Mouse (Mus musculus) cerebellum, adult 9-10 months (tissue): ENCODE results near the gene Slamf8.
A peak's percentile ranks its signal among the peaks of the same experiment; 100 is the strongest.

Source experiments
- DNase-seq: peaks from one replicate; pipeline ENCODE4 v3.0.0; 2022

Gene Slamf8

GRCm38 (mm10) chr1:172590385-172590784 lies at the start of gene Slamf8:
TSS of gene Slamf8 (minus strand) at chr1:172590568.
- DNase-seq, result no peak

GRCm38 (mm10) chr1:172638781-172639180 lies 48.4 kb upstream of the Slamf8 start:
- DNase-seq, result no peak

- DNase-seq, result no peak
Measured at GRCm38 (mm10) chr1:172637801-172638200, 47.4 kb upstream of the Slamf8 start.

GRCm38 (mm10) chr1:172636266-172636665 lies 45.9 kb upstream of the Slamf8 start:
- DNase-seq, result no peak

- no peak for DNase-seq
Measured at GRCm38 (mm10) chr1:172635258-172635657, 44.9 kb upstream of the Slamf8 start.

GRCm38 (mm10) chr1:172634136-172634535 lies 43.8 kb upstream of the Slamf8 start:
- peak; percentile 9 for DNase-seq

- peak; percentile 98 for DNase-seq
Measured at GRCm38 (mm10) chr1:172632451-172633326, 42.3 kb upstream of the Slamf8 start, which contains the start of gene Dusp23. TSS of gene Dusp23 (minus strand) at chr1:172632962.

- peak; percentile 35 for DNase-seq
Measured at GRCm38 (mm10) chr1:172631721-172632120, 41.4 kb upstream of the Slamf8 start.

- no peak for DNase-seq
Measured at GRCm38 (mm10) chr1:172629831-172630230, 39.5 kb upstream of the Slamf8 start.

GRCm38 (mm10) chr1:172626306-172626705 lies 35.9 kb upstream of the Slamf8 start:
- DNase-seq, result no peak

GRCm38 (mm10) chr1:172624081-172624480 lies 33.7 kb upstream of the Slamf8 start:
- no peak for DNase-seq

GRCm38 (mm10) chr1:172623599-172623998 lies 33.2 kb upstream of the Slamf8 start:
- no peak for DNase-seq

GRCm38 (mm10) chr1:172619235-172619634 lies 28.9 kb upstream of the Slamf8 start:
- DNase-seq, result peak; percentile 67

- no peak for DNase-seq
Measured at GRCm38 (mm10) chr1:172618141-172618540, 27.8 kb upstream of the Slamf8 start.

GRCm38 (mm10) chr1:172617365-172618076 lies 27.2 kb upstream of the Slamf8 start:
- DNase-seq, result no peak

- DNase-seq, result no peak
Measured at GRCm38 (mm10) chr1:172616537-172617300, 26.4 kb upstream of the Slamf8 start.

GRCm38 (mm10) chr1:172615412-172615811 lies 25.0 kb upstream of the Slamf8 start:
- DNase-seq, result no peak

- no peak for DNase-seq
Measured at GRCm38 (mm10) chr1:172614654-172615053, 24.3 kb upstream of the Slamf8 start.

- no peak for DNase-seq
Measured at GRCm38 (mm10) chr1:172612745-172613144, 22.4 kb upstream of the Slamf8 start.

- no peak for DNase-seq
Measured at GRCm38 (mm10) chr1:172611304-172611703, 20.9 kb upstream of the Slamf8 start.

GRCm38 (mm10) chr1:172602326-172602725 lies 12.0 kb upstream of the Slamf8 start, which contains the start of gene Fcrl6:
TSS of gene Fcrl6 (minus strand) at chr1:172602551.
- no peak for DNase-seq

GRCm38 (mm10) chr1:172594495-172594894 lies 4.1 kb upstream of the Slamf8 start:
- no peak for DNase-seq

GRCm38 (mm10) chr1:172593956-172594355 lies 3.6 kb upstream of the Slamf8 start:
- no peak for DNase-seq
